Mouse (Mus musculus): ENCODE results near the gene Slc45a1. TPM values are rescaled to one million over a fixed set of nuclear protein-coding genes. Genes with fewer than 3 reads are reported as not detected.

Gene Slc45a1
- total RNA-seq, 4 experiments from 2014 or later: not detected

DNA sequence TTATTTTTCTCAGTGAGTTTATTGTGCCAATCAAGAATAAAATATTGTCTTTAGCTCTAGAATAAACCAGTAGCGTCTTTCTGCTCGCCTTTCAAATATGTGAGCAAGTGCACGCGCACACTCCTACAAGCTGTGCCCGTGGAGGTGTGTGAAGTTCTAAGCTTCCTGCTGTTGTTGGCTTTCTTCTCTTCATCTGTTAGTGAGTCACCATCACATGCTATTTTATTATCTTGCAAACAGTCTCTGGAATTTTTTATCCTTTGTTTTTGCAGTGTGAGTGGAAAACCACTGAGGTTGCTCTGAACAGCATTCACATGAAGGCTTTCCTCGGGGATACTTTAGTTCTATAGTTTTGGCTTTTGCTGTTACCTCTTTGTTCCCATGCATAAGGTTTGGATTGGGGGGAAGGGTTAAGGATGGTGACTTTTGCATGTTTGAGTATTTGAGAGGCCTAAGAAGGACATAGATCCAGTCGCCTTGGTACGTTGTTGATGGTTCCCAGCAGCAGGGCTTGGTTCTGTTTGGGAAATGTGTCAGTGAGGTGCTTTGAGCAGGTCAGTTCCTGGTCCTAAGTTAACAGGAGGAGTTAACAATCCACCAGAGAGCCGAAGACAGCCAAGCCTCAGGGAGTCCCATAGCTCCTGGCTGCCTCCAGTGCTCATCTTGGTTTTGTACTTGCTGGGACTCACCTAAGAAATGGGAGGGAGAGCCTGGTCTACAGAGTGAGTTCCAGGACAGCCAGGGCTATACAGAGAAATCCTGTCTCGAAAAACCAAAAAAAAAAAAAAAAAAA is 69.8 kb downstream of the Slc45a1 start:
- DNase-seq (ENCODE audit: low spot score in 2 of 2): no peak

Other genes starting within 250 kb of the Slc45a1 start
- 10 to 100 TPM; 12.1 to 28.7 (median 15.0) TPM for gene Errfi1, start 201.7 kb upstream of the Slc45a1 start, total RNA-seq (2022)

Data from gastrocnemius, adult 8-10 months (tissue).